Mouse (Mus musculus) kidney, embryonic 15.5 days (tissue): ENCODE measurements around the gene Hps1. TPM values are rescaled to one million over a fixed set of nuclear protein-coding genes. Genes with fewer than 3 reads are reported as not detected.

ENCODE experiments used
- ATAC-seq: fragments of 200-750 bp; cut with Nextera tagmentation; replicated peaks from 2 replicates; pipeline ENCODE4 v1.8.0; 2017; ENCODE audit warnings: moderate TSS enrichment; ENCODE audit not compliant: low FRiP score
- H3K27ac ChIP-seq: fragments of 300-500 bp; sonication (generic); 2 replicates; pipeline ENCODE4 v1.5.1; 2015; ENCODE audit warnings: mild to moderate bottlenecking, inconsistent platforms
- H3K27me3 ChIP-seq: fragments of 300-500 bp; sonication (generic); 2 replicates; pipeline ENCODE4 v1.6.1; 2015; ENCODE audit warnings: inconsistent platforms
- H3K36me3 ChIP-seq: fragments of 300-500 bp; sonication (generic); 2 replicates; pipeline ENCODE4 v1.6.1; 2015; ENCODE audit warnings: inconsistent platforms
- H3K4me1 ChIP-seq: fragments of 300-500 bp; sonication (generic); 2 replicates; pipeline ENCODE4 v1.6.1; 2015; ENCODE audit warnings: inconsistent platforms
- H3K4me2 ChIP-seq: fragments of 300-500 bp; sonication (generic); 2 replicates; pipeline ENCODE4 v1.6.1; 2015; ENCODE audit warnings: moderate library complexity, mild to moderate bottlenecking, inconsistent platforms
- H3K4me3 ChIP-seq: fragments of 300-500 bp; sonication (generic); replicated peaks from 2 replicates; pipeline ENCODE4 v1.5.1; 2015; ENCODE audit warnings: mild to moderate bottlenecking, inconsistent platforms
- H3K9ac ChIP-seq: fragments of 300-500 bp; sonication (generic); 2 replicates; pipeline ENCODE4 v1.6.1; 2015; ENCODE audit warnings: mild to moderate bottlenecking, inconsistent platforms
- H3K9me3 ChIP-seq: fragments of 300-500 bp; sonication (generic); replicated peaks from 2 replicates; pipeline ENCODE4 v1.6.1; 2016; ENCODE audit warnings: inconsistent platforms
- WGBS: fragments of 180-500 bp; shearing (Covaris S2); methylation state at CpG from one replicate; pipeline ENCODE4 v1.1.7; 2015; ENCODE audit warnings: mixed read lengths; 5-methylcytosine and 5-hydroxymethylcytosine counted together
- polyA plus RNA-seq: library from polyadenylated mRNA; unstranded; fragments of >200 nt; fragmentation: Nextera tagmentation; extraction: Ambion mirVana; gene quantifications from 2 replicates; pipeline ENCODE4 v1.2.1, GENCODE M21; 2015

Hps1 gene
- polyA plus RNA-seq, 1 experiment from 2014 or later: 14.8 TPM

GRCm38 (mm10) chr19:42753141-42753917 lies 26.4 kb downstream of the Hps1 start:
- no peaks in the 10 kb centered on the region for H3K27me3 ChIP-seq
- 19% methylated on average over 11 of the region's 11 CpGs for WGBS
- peak overlapping the region; percentile 65 for H3K4me2 ChIP-seq

DNA sequence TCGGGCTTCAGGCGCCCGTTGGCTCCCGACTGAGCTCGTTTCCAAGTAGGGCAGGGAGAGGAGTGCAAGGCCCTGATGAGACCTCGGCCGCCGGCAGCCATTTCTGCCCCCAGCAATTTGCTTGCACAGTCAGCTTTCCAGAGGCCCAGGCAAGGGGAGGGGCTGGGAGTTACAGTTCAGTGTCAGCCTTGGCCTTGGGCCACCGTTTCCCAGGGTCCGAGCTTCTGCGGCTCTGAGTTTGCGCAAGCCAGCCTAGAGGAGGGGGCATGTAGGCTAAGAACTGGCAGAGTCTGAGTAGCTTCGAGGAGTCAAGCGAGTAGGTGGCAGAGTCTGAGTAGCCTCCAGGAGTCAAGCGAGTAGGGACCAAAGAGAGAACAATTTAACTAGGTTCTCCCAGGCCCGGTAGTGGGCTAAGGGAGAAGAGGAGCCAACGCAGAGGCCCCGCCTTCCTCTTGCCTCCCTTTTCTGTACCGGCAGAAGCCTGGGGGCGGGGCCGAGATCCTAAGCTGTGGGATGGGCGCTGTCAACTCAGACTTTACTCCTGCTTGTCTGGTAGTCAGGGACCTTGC lies 27.3 kb downstream of the Hps1 start, which contains the start of gene Pyroxd2:
Pyroxd2 (minus strand) TSS at position 413 of the 569 bp plus-strand sequence.
- H3K27me3 ChIP-seq: no peaks in the 10 kb centered on the region
- ATAC-seq: peak; percentile 88
- peak within 1 kb of the TSS; percentile 96 for H3K27ac ChIP-seq
- H3K4me3 ChIP-seq: peak within 1 kb of the TSS; percentile 42
- 2% methylated on average over 22 of the region's 22 CpGs for WGBS
- peak within 1 kb of the TSS; percentile 53 for H3K9ac ChIP-seq
- H3K4me2 ChIP-seq: peak within 1 kb of the TSS; percentile 65
- H3K4me1 ChIP-seq: peaks cover 65% of the 10 kb centered on the region
- no peaks in the 10 kb centered on the region for H3K9me3 ChIP-seq
- H3K36me3 ChIP-seq: no peaks in the 10 kb centered on the region

More at GRCm38 (mm10) chr19:42753141-42753917, 26.4 kb downstream of the Hps1 start:
- Histone ChIP-seq H3K9me3 (no peaks in the 10 kb centered on the region), H3K27ac (peak overlapping the region; percentile 96), H3K4me3 (peak overlapping the region; percentile 42), H3K4me1 (peaks cover 73% of the 10 kb centered on the region), H3K9ac (peak overlapping the region; percentile 53; the same call in 1 of the 2 replicates), H3K36me3 (no peaks in the 10 kb centered on the region)
- ATAC-seq: peak; percentile 50

- no peak for ATAC-seq
- Histone ChIP-seq H3K9ac (no peak overlapping the region), H3K27ac (no peak overlapping the region), H3K4me1 (peaks cover 58% of the 10 kb centered on the region), H3K4me3 (no peak overlapping the region), H3K27me3 (no peaks in the 10 kb centered on the region), H3K9me3 (no peaks in the 10 kb centered on the region), H3K36me3 (no peaks in the 10 kb centered on the region), H3K4me2 (no peak overlapping the region)
- WGBS: 51% methylated on average over 11 of the region's 11 CpGs
Measured at GRCm38 (mm10) chr19:42750196-42750595, 29.6 kb downstream of the Hps1 start.

GRCm38 (mm10) chr19:42746702-42747101 lies 33.1 kb downstream of the Hps1 start:
- no peak overlapping the region for H3K27ac ChIP-seq
- H3K4me3 ChIP-seq: no peak overlapping the region
- H3K36me3 ChIP-seq: no peaks in the 10 kb centered on the region
- ATAC-seq: no peak
- no peak overlapping the region for H3K9ac ChIP-seq
- H3K4me1 ChIP-seq: peaks cover 37% of the 10 kb centered on the region
- 91% methylated on average over 8 of the region's 8 CpGs for WGBS
- H3K27me3 ChIP-seq: peaks cover 5% of the 10 kb centered on the region; the same call in 1 of the 2 replicates
- H3K4me2 ChIP-seq: no peak overlapping the region
- no peaks in the 10 kb centered on the region for H3K9me3 ChIP-seq

DNA sequence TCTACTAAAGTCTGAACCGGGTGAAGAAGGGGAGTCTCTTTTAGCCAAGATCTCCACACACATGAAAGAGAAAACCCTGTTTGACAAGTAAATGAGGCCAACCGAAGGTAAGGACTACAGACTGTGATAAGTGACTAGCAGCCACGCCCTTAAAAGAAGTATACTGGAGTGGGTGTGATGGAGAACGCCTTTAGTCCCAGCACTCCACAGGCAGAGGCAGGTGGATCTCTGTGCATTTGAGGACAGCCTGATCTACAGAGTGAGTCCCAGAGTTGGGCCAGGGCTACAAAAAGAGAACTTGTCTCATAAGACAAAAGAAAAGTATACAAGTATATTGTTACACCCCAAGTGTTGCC lies 33.9 kb downstream of the Hps1 start:
- 73% methylated on average over 4 of the region's 4 CpGs for WGBS
- H3K4me1 ChIP-seq: peaks cover 30% of the 10 kb centered on the region
- peaks cover 5% of the 10 kb centered on the region; the same call in 1 of the 2 replicates for H3K27me3 ChIP-seq
- no peaks in the 10 kb centered on the region for H3K36me3 ChIP-seq
- H3K9me3 ChIP-seq: no peaks in the 10 kb centered on the region
- no peak overlapping the region for H3K4me2 ChIP-seq
- no peak overlapping the region for H3K27ac ChIP-seq
- ATAC-seq: no peak
- H3K4me3 ChIP-seq: no peak overlapping the region
- no peak overlapping the region for H3K9ac ChIP-seq

GRCm38 (mm10) chr19:42745084-42745868 lies 34.5 kb downstream of the Hps1 start:
- no peak for ATAC-seq
- H3K9ac ChIP-seq: no peak overlapping the region
- H3K9me3 ChIP-seq: no peaks in the 10 kb centered on the region
- H3K4me2 ChIP-seq: no peak overlapping the region
- 0 out of 2 replicates have a peak overlapping the region, but pooled peaks have one; percentile 4 for H3K27ac ChIP-seq
- WGBS: 50% methylated on average over 9 of the region's 9 CpGs
- peaks cover 5% of the 10 kb centered on the region; the same call in 1 of the 2 replicates for H3K27me3 ChIP-seq
- no peaks in the 10 kb centered on the region for H3K36me3 ChIP-seq
- peaks cover 24% of the 10 kb centered on the region for H3K4me1 ChIP-seq
- no peak overlapping the region for H3K4me3 ChIP-seq

DNA sequence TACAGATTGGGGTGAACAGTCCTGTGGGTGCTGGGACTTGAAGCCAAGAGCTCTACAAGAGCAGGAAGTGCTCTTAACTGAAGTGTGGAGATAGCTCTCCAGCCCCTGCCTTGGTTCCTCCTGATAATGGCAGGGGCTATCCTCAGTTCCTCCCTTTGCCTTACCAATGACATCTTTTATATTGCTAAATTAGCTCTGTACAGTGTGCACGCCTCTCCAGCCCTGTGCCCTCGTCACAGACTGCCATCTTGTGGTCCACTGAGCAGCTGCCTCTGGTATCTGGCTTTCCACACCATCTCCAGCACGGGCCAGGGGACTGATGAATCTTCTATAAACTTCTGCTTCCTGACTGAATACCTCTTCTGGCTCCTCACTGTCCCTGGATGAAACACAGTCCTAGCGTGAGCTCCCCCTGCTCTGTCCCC lies 35.6 kb downstream of the Hps1 start:
- ATAC-seq: peak; percentile 82
- no peak overlapping the region for H3K4me2 ChIP-seq
- H3K27ac ChIP-seq: 0 out of 2 replicates have a peak overlapping the region, but pooled peaks have one; percentile 4
- H3K36me3 ChIP-seq: no peaks in the 10 kb centered on the region
- 20% methylated on average over 4 of the region's 4 CpGs for WGBS
- H3K9me3 ChIP-seq: no peaks in the 10 kb centered on the region
- peaks cover 14% of the 10 kb centered on the region for H3K4me1 ChIP-seq
- peaks cover 5% of the 10 kb centered on the region; the same call in 1 of the 2 replicates for H3K27me3 ChIP-seq
- no peak overlapping the region for H3K9ac ChIP-seq
- H3K4me3 ChIP-seq: no peak overlapping the region

GRCm38 (mm10) chr19:42743261-42743660 lies 36.5 kb downstream of the Hps1 start:
- 74% methylated on average over 16 of the region's 16 CpGs for WGBS
- H3K36me3 ChIP-seq: no peaks in the 10 kb centered on the region

DNA sequence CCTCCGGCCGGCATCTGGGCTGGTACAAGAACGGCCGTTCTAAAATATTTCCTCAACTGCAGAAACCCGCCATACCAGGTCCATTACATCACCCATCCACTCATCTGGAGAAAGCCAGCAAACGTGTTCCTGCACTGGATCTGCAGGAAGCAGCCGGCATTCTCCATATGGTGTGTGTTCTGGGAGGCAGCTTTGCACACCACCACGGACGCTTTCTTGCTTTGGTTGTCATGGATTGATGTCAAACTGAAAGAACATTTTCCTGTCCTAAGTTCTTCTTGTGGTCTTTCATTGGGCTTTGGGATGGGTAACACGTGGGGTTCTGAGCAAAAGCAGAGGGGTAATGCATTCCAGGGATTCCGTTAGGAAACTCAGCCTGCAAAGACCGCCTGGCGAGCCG lies 37.9 kb downstream of the Hps1 start:
- Histone ChIP-seq H3K4me1 (peaks cover 14% of the 10 kb centered on the region), H3K27ac (no peak overlapping the region), H3K36me3 (no peaks in the 10 kb centered on the region), H3K4me2 (no peak overlapping the region), H3K4me3 (no peak overlapping the region), H3K27me3 (peaks cover 5% of the 10 kb centered on the region; the same call in 1 of the 2 replicates), H3K9me3 (no peaks in the 10 kb centered on the region), H3K9ac (no peak overlapping the region)
- no peak for ATAC-seq
- WGBS: 71% methylated on average over 14 of the region's 14 CpGs

More at GRCm38 (mm10) chr19:42743261-42743660, 36.5 kb downstream of the Hps1 start:
- H3K27me3 ChIP-seq: peaks cover 5% of the 10 kb centered on the region; the same call in 1 of the 2 replicates
- H3K4me2 ChIP-seq: no peak overlapping the region
- ATAC-seq: no peak
- peaks cover 14% of the 10 kb centered on the region for H3K4me1 ChIP-seq
- no peak overlapping the region for H3K27ac ChIP-seq
- H3K4me3 ChIP-seq: no peak overlapping the region
- H3K9ac ChIP-seq: no peak overlapping the region
- no peaks in the 10 kb centered on the region for H3K9me3 ChIP-seq

GRCm38 (mm10) chr19:42740163-42740899 lies 39.4 kb downstream of the Hps1 start:
- peaks cover 12% of the 10 kb centered on the region for H3K4me1 ChIP-seq
- ATAC-seq: no peak
- H3K27me3 ChIP-seq: peaks cover 5% of the 10 kb centered on the region; the same call in 1 of the 2 replicates
- H3K9me3 ChIP-seq: no peaks in the 10 kb centered on the region
- no peaks in the 10 kb centered on the region for H3K36me3 ChIP-seq
- no peak overlapping the region for H3K9ac ChIP-seq
- no peak overlapping the region for H3K4me3 ChIP-seq
- no peak overlapping the region for H3K27ac ChIP-seq
- WGBS: 84% methylated on average over 8 of the region's 8 CpGs
- H3K4me2 ChIP-seq: no peak overlapping the region

- no peak for ATAC-seq
- WGBS: 61% methylated on average over 6 of the region's 6 CpGs
- Histone ChIP-seq H3K9ac (no peak overlapping the region), H3K4me3 (no peak overlapping the region), H3K9me3 (no peaks in the 10 kb centered on the region), H3K27ac (no peak overlapping the region), H3K27me3 (peaks cover 5% of the 10 kb centered on the region; the same call in 1 of the 2 replicates), H3K4me2 (no peak overlapping the region), H3K4me1 (peaks cover 15% of the 10 kb centered on the region), H3K36me3 (no peaks in the 10 kb centered on the region)
Measured at GRCm38 (mm10) chr19:42739734-42740133, 40.0 kb downstream of the Hps1 start.
